Mouse (Mus musculus): ENCODE measurements around the gene Rftn1.

GRCm38 (mm10) chr17:50066822-50067713, 123.4 kb downstream of the Rftn1 start:
- no peak for TF ChIP-seq POLR2A (IDR thresholded peaks at IDR 0.05; ENCODE audit: low read depth, low read length)
- TF ChIP-seq CTCF (conservative IDR thresholded peaks at IDR 0.05; ENCODE audit: insufficient read depth, insufficient read length, low read depth, low read length) = no peak
